Mouse (Mus musculus): ENCODE measurements around the gene Ankrd22.

DNA sequence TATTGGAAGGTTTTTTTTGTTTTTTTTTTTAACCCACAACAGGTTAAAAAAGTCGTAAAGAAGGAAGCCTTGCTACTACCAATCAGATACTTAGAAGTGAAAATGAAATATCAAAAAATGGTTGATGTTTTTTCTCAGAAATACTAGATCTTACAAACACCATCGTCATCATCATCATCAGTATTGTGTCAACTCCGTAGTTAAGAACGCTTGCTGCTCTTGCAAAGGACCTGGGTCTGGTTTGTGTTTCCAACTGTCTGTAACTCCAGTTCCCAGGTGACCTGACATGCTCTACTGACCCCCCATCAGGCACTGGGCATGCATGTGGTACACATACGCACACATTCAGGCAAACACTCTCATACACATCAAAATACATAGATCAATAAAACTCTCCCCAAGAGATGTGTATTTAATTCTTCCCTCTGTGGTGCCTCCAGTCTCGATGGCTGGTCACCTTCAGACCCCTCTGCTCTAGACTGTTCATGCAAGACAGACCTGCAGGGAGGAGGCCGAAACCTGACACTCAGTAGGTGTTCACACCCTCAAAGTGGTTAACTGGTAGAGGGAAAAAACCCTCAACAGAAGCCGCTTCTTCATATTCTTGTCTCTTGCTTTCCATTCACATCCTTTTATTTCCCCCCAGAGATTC lies 44.2 kb upstream of the Ankrd22 start:
- TF ChIP-seq CTCF (IDR thresholded peaks at IDR 0.05; ENCODE audit: control insufficient read depth, insufficient read depth, insufficient read length) (no peak), CEBPB (IDR thresholded peaks at IDR 0.05; ENCODE audit: low read depth) (no peak), USF1 (IDR thresholded peaks at IDR 0.05; ENCODE audit: low read depth) (no peak), MYOD1 (IDR thresholded peaks at IDR 0.05; ENCODE audit: control insufficient read depth, insufficient read length, low read depth) (no peak), MAX (IDR thresholded peaks at IDR 0.05) (no peak), MYOG (IDR thresholded peaks at IDR 0.05; ENCODE audit: control insufficient read depth, extremely low read depth, insufficient read length) (no peak), FOSL1 (IDR thresholded peaks at IDR 0.05; ENCODE audit: insufficient read depth, low read length, poor library complexity, severe bottlenecking) (no peak)
